8 mouse cellular contexts compared by ENCODE assay signal in the genomic region with DNA sequence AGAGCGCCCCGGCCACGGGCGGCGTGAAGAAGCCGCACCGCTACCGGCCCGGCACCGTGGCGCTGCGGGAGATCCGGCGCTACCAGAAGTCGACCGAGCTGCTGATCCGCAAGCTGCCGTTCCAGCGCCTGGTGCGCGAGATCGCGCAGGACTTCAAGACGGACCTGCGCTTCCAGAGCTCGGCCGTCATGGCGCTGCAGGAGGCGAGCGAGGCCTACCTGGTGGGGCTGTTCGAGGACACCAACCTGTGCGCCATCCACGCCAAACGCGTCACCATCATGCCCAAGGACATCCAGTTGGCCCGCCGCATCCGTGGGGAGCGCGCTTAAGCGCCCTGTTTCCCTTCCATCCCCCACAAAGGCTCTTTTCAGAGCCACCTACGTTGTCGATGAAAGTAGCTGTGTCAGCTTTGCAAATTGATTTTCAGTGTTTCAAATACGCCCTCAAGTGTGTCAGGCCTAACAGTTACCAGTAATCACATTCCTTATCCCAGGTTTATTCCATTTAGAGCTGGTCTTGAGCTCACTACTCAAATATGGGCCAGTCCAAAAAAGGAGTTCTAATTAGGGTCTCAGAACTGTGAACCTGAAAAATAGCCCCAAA. TPM values are rescaled to one million over a fixed set of nuclear protein-coding genes. Genes with fewer than 3 reads are reported as not detected.
DNase-seq lines count a peak whose midpoint lies in the region; ATAC-seq and TF ChIP-seq lines count a peak whose summit lies in the region.
"Not testable (repeated sequence)": the region's sequence is repeated elsewhere in the genome, so short reads cannot be mapped to it uniquely, and the experiment has no call there.

No protein-coding gene starts in this region.

- H3K27ac ChIP-seq in cortical plate, adult 2 months (ENCODE audit: insufficient read depth, low read length): peak overlapping the region; percentile 95
- H3K27ac ChIP-seq in hindbrain, embryonic 16.5 days (ENCODE audit: low read depth, low read length): peak overlapping the region; percentile 93
- peak overlapping the region; percentile 93 for H3K27ac ChIP-seq in limb, embryonic 10.5 days
- peak overlapping the region; percentile 92 for H3K27ac ChIP-seq in lung, postnatal 0 days (ENCODE audit: low read length)
- H3K27ac ChIP-seq in neural tube, embryonic 12.5 days: peak overlapping the region; percentile 87

- CTCF ChIA-PET in Patski (lab: Charles Lee): interaction anchor here (0.7 to 3.3 kb wide), 6 partner anchors 9 to 234 kb away, joined by 3 to 16 read pairs (median 6); a partner anchor contains a TSS

- TF ChIP-seq CTCF in Patski (IDR thresholded peaks at IDR 0.05); cortical plate, adult 2 months (IDR thresholded peaks at IDR 0.05; ENCODE audit: extremely low read depth, insufficient read depth, low read length); lung, postnatal 0 days (IDR thresholded peaks at IDR 0.05): not testable (repeated sequence)

- H3K4me2 ChIP-seq in hindbrain, embryonic 16.5 days (ENCODE audit: low read length): peak overlapping the region; percentile 95
- H3K4me2 ChIP-seq in lung, postnatal 0 days (replicated peaks; ENCODE audit: low read depth, low read length): peak overlapping the region; percentile 87
- peak overlapping the region; percentile 74 for H3K4me2 ChIP-seq in neural tube, embryonic 12.5 days (replicated peaks)

- peak overlapping the region; percentile 59 for H3K9ac ChIP-seq in hindbrain, embryonic 16.5 days (ENCODE audit: low read depth, low read length)
- H3K9ac ChIP-seq in lung, postnatal 0 days (replicated peaks; ENCODE audit: low read depth): peak overlapping the region; percentile 41; the same call in 1 of the 2 replicates
- peak overlapping the region; percentile 68 for H3K9ac ChIP-seq in neural tube, embryonic 12.5 days

- ATAC-seq in Patski: peak; percentile 23
- peak; percentile 35 for ATAC-seq in hindbrain, embryonic 16.5 days
- peak; percentile 30 for ATAC-seq in lung, postnatal 0 days
- peak; percentile 56 for ATAC-seq in neural tube, embryonic 12.5 days (ENCODE audit: low FRiP score, low read depth)

- 0% methylated on average over 11 of the region's 44 CpGs for WGBS in hindbrain, embryonic 16.5 days
- WGBS in limb, embryonic 10.5 days: under 1% methylated on average over 15 of the region's 44 CpGs
- WGBS in lung, postnatal 0 days: under 1% methylated on average over 9 of the region's 44 CpGs
- WGBS in neural tube, embryonic 12.5 days: 2% methylated on average over 15 of the region's 44 CpGs

- not testable (repeated sequence) for H3K36me3 ChIP-seq in hindbrain, embryonic 16.5 days (ENCODE audit: control insufficient read depth, insufficient read depth, low read length); limb, embryonic 10.5 days; lung, postnatal 0 days (ENCODE audit: insufficient read depth, low read length); neural tube, embryonic 12.5 days

- H3K4me1 ChIP-seq in cortical plate, adult 2 months (ENCODE audit: control insufficient read depth, insufficient read depth, low read length); lung, postnatal 0 days (ENCODE audit: insufficient read depth, low read depth, low read length): not testable (repeated sequence)
- peaks cover 10% of the 10 kb centered on the region for H3K4me1 ChIP-seq in hindbrain, embryonic 16.5 days (ENCODE audit: control insufficient read depth, insufficient read depth, low read depth, low read length)
- peaks cover 30% of the 10 kb centered on the region for H3K4me1 ChIP-seq in limb, embryonic 10.5 days
- H3K4me1 ChIP-seq in neural tube, embryonic 12.5 days: peaks cover 16% of the 10 kb centered on the region

- H3K27me3 ChIP-seq in Patski; hindbrain, embryonic 16.5 days (replicated peaks; ENCODE audit: control insufficient read depth, insufficient read depth, low read length); limb, embryonic 10.5 days (ENCODE audit: low read depth, poor library complexity, severe bottlenecking); lung, postnatal 0 days (replicated peaks; ENCODE audit: insufficient read depth, low read length); neural tube, embryonic 12.5 days (replicated peaks): not testable (repeated sequence)

- peak overlapping the region; percentile 72 for H3K4me3 ChIP-seq in cortical plate, adult 2 months (ENCODE audit: insufficient read depth, low read length)
- peak overlapping the region; percentile 59 for H3K4me3 ChIP-seq in hindbrain, embryonic 16.5 days (ENCODE audit: low read length)
- H3K4me3 ChIP-seq in limb, embryonic 10.5 days: peak overlapping the region; percentile 62
- peak overlapping the region; percentile 49 for H3K4me3 ChIP-seq in lung, postnatal 0 days (ENCODE audit: low read depth, low read length)
- peak overlapping the region; percentile 37 for H3K4me3 ChIP-seq in neural tube, embryonic 12.5 days

- not testable (repeated sequence) for DNase-seq in Patski (ENCODE audit: low read depth, low spot score); lung, postnatal 0 days (ENCODE audit: low spot score)
- peak; percentile 36 to 56 for DNase-seq in frontal cortex, postnatal 36 days (ENCODE audit: low spot score in 2 of 2)
- DNase-seq in limb, embryonic 10.5 days (ENCODE audit: low spot score): peak; percentile 54
- DNase-seq in thymus, postnatal 14 days: peak; percentile 51

- POLR2A ChIA-PET in Patski (lab: Charles Lee): interaction anchor here (0.6 to 3.6 kb wide), 9 partner anchors 9 to 48 kb away, joined by 3 to 35 read pairs (median 6); a partner anchor contains a TSS

- not testable (repeated sequence) for TF ChIP-seq EP300 in lung, postnatal 0 days (IDR thresholded peaks at IDR 0.05)

- in situ Hi-C loops in Patski (cut with MboI; ENCODE audit: low pct_unique_long_range_greater_than_20kb): loop anchor here (5.0 to 10.0 kb wide), 2 partner anchors 47 to 204 kb away; a partner anchor contains a TSS

- not testable (repeated sequence) for TF ChIP-seq POLR2A in cortical plate, adult 2 months (IDR thresholded peaks at IDR 0.05; ENCODE audit: extremely low read depth, insufficient read depth, low read length)

- H3K9me3 ChIP-seq in hindbrain, embryonic 16.5 days (ENCODE audit: control insufficient read depth, low read length); limb, embryonic 10.5 days (replicated peaks); lung, postnatal 0 days (ENCODE audit: low read length); neural tube, embryonic 12.5 days: not testable (repeated sequence)

RNA-seq across cellular contexts. Expression of a gene that starts 0.4 kb away (rescaled TPM):
- 0.83 TPM for polyA plus RNA-seq in Patski (2021)
- polyA plus RNA-seq in cortical plate, adult 2 months (2012; rRNA removed): 3.3 and 9.5 TPM in 2 replicates
- 8.1 and 8.4 TPM in 2 replicates for polyA plus RNA-seq in hindbrain, embryonic 16.5 days (2015; fragmentation: Nextera tagmentation; extraction: Ambion mirVana)
- polyA plus RNA-seq in limb, embryonic 10.5 days (2016; fragmentation: Nextera tagmentation; extraction: Ambion mirVana): 48.3 and 54.0 TPM in 2 replicates
- polyA plus RNA-seq in lung, postnatal 0 days (2015; fragmentation: Nextera tagmentation; extraction: Ambion mirVana): 12.5 and 12.9 TPM in 2 replicates
- polyA plus RNA-seq in neural tube, embryonic 12.5 days (2016; fragmentation: Nextera tagmentation; extraction: Ambion mirVana): 41.2 and 58.9 TPM in 2 replicates

RNA-seq across cellular contexts. Expression of a gene that starts 0.7 kb away (rescaled TPM):
- 8.0 TPM for polyA plus RNA-seq in Patski (2021)
- 3.7 and 6.7 TPM in 2 replicates for polyA plus RNA-seq in cortical plate, adult 2 months (2012; rRNA removed)
- polyA plus RNA-seq in hindbrain, embryonic 16.5 days (2015; fragmentation: Nextera tagmentation; extraction: Ambion mirVana): 1.5 and 2.1 TPM in 2 replicates
- polyA plus RNA-seq in limb, embryonic 10.5 days (2016; fragmentation: Nextera tagmentation; extraction: Ambion mirVana): 8.2 and 10.7 TPM in 2 replicates
- polyA plus RNA-seq in lung, postnatal 0 days (2015; fragmentation: Nextera tagmentation; extraction: Ambion mirVana): 0.48 and 2.9 TPM in 2 replicates
- polyA plus RNA-seq in neural tube, embryonic 12.5 days (2016; fragmentation: Nextera tagmentation; extraction: Ambion mirVana): 9.1 and 16.6 TPM in 2 replicates

RNA-seq across cellular contexts. Expression of a gene that starts 5.8 kb away (rescaled TPM):
- polyA plus RNA-seq in Patski (2021): 0.72 TPM
- polyA plus RNA-seq in cortical plate, adult 2 months (2012; rRNA removed): 3.1 and 3.6 TPM in 2 replicates
- 2.8 and 3.1 TPM in 2 replicates for polyA plus RNA-seq in hindbrain, embryonic 16.5 days (2015; fragmentation: Nextera tagmentation; extraction: Ambion mirVana)
- 7.7 and 9.4 TPM in 2 replicates for polyA plus RNA-seq in limb, embryonic 10.5 days (2016; fragmentation: Nextera tagmentation; extraction: Ambion mirVana)
- polyA plus RNA-seq in lung, postnatal 0 days (2015; fragmentation: Nextera tagmentation; extraction: Ambion mirVana): 9.7 and 9.8 TPM in 2 replicates
- 8.5 and 13.5 TPM in 2 replicates for polyA plus RNA-seq in neural tube, embryonic 12.5 days (2016; fragmentation: Nextera tagmentation; extraction: Ambion mirVana)

RNA-seq across cellular contexts. Expression of a gene that starts 22.4 kb away (rescaled TPM):
- polyA plus RNA-seq in Patski (2021): not detected
- not detected in 2 replicates for polyA plus RNA-seq in cortical plate, adult 2 months (2012; rRNA removed)
- polyA plus RNA-seq in hindbrain, embryonic 16.5 days (2015; fragmentation: Nextera tagmentation; extraction: Ambion mirVana): 0.21 and 0.47 TPM in 2 replicates
- polyA plus RNA-seq in limb, embryonic 10.5 days (2016; fragmentation: Nextera tagmentation; extraction: Ambion mirVana): 0.41 TPM in 1 of 2 replicates, not detected in the other
- polyA plus RNA-seq in lung, postnatal 0 days (2015; fragmentation: Nextera tagmentation; extraction: Ambion mirVana): 0.77 TPM in 1 of 2 replicates, not detected in the other
- 0.50 and 1.1 TPM in 2 replicates for polyA plus RNA-seq in neural tube, embryonic 12.5 days (2016; fragmentation: Nextera tagmentation; extraction: Ambion mirVana)

RNA-seq across cellular contexts. Expression of a gene that starts 23.6 kb away (rescaled TPM):
- polyA plus RNA-seq in Patski (2021): 8.0 TPM
- 137 and 156 TPM in 2 replicates for polyA plus RNA-seq in cortical plate, adult 2 months (2012; rRNA removed)
- polyA plus RNA-seq in hindbrain, embryonic 16.5 days (2015; fragmentation: Nextera tagmentation; extraction: Ambion mirVana): 6.1 and 9.9 TPM in 2 replicates
- 12.7 and 15.9 TPM in 2 replicates for polyA plus RNA-seq in limb, embryonic 10.5 days (2016; fragmentation: Nextera tagmentation; extraction: Ambion mirVana)
- polyA plus RNA-seq in lung, postnatal 0 days (2015; fragmentation: Nextera tagmentation; extraction: Ambion mirVana): 56.2 and 60.0 TPM in 2 replicates
- polyA plus RNA-seq in neural tube, embryonic 12.5 days (2016; fragmentation: Nextera tagmentation; extraction: Ambion mirVana): 19.2 and 21.1 TPM in 2 replicates
